Mouse (Mus musculus): ENCODE measurements around the gene Prickle2. TPM values are rescaled to one million over a fixed set of nuclear protein-coding genes. Genes with fewer than 3 reads are reported as not detected.

Prickle2 gene
- total RNA-seq, 2 experiments from 2014 or later: under 0.01 TPM; not detected in 1

- ATAC-seq (replicated peaks; ENCODE audit: low FRiP score, poor library complexity, severe bottlenecking): no peak
These were observed 96.2 kb downstream of the Prickle2 start for GRCm38 (mm10) chr6:92609682-92610235.

GRCm38 (mm10) chr6:92609078-92609477, 96.9 kb downstream of the Prickle2 start:
- ATAC-seq (replicated peaks; ENCODE audit: low FRiP score, poor library complexity, severe bottlenecking): no peak

- ATAC-seq (replicated peaks; ENCODE audit: low FRiP score, poor library complexity, severe bottlenecking): no peak
These were observed 100.8 kb downstream of the Prickle2 start for GRCm38 (mm10) chr6:92605156-92605555.

GRCm38 (mm10) chr6:92596340-92596739, 109.6 kb downstream of the Prickle2 start:
- no peak for ATAC-seq (replicated peaks; ENCODE audit: low FRiP score, poor library complexity, severe bottlenecking)

GRCm38 (mm10) chr6:92589381-92590065, 116.4 kb downstream of the Prickle2 start:
- ATAC-seq (replicated peaks; ENCODE audit: low FRiP score, poor library complexity, severe bottlenecking): no peak

- no peak for ATAC-seq (replicated peaks; ENCODE audit: low FRiP score, poor library complexity, severe bottlenecking)
These were observed 121.9 kb downstream of the Prickle2 start for GRCm38 (mm10) chr6:92584026-92584425.

GRCm38 (mm10) chr6:92575227-92575626, 130.7 kb downstream of the Prickle2 start:
- ATAC-seq (replicated peaks; ENCODE audit: low FRiP score, poor library complexity, severe bottlenecking): no peak

GRCm38 (mm10) chr6:92572139-92572538, 133.8 kb downstream of the Prickle2 start:
- no peak for ATAC-seq (replicated peaks; ENCODE audit: low FRiP score, poor library complexity, severe bottlenecking)

- no peak for ATAC-seq (replicated peaks; ENCODE audit: low FRiP score, poor library complexity, severe bottlenecking)
These were observed 135.9 kb downstream of the Prickle2 start for GRCm38 (mm10) chr6:92570090-92570489.

GRCm38 (mm10) chr6:92569283-92569682, 136.7 kb downstream of the Prickle2 start:
- ATAC-seq (replicated peaks; ENCODE audit: low FRiP score, poor library complexity, severe bottlenecking): no peak

- ATAC-seq (replicated peaks; ENCODE audit: low FRiP score, poor library complexity, severe bottlenecking): no peak
These were observed 146.7 kb downstream of the Prickle2 start for GRCm38 (mm10) chr6:92559261-92559660.

GRCm38 (mm10) chr6:92555675-92556074, 150.3 kb downstream of the Prickle2 start:
- ATAC-seq (replicated peaks; ENCODE audit: low FRiP score, poor library complexity, severe bottlenecking): no peak

- ATAC-seq (replicated peaks; ENCODE audit: low FRiP score, poor library complexity, severe bottlenecking): no peak
These were observed 152.9 kb downstream of the Prickle2 start for GRCm38 (mm10) chr6:92553086-92553485.

- ATAC-seq (replicated peaks; ENCODE audit: low FRiP score, poor library complexity, severe bottlenecking): no peak
These were observed 156.7 kb downstream of the Prickle2 start for GRCm38 (mm10) chr6:92549246-92549645.

- ATAC-seq (replicated peaks; ENCODE audit: low FRiP score, poor library complexity, severe bottlenecking): no peak
These were observed 160.8 kb downstream of the Prickle2 start for GRCm38 (mm10) chr6:92545204-92545603.

- no peak for ATAC-seq (replicated peaks; ENCODE audit: low FRiP score, poor library complexity, severe bottlenecking)
These were observed 162.1 kb downstream of the Prickle2 start for GRCm38 (mm10) chr6:92543825-92544224.

- no peak for ATAC-seq (replicated peaks; ENCODE audit: low FRiP score, poor library complexity, severe bottlenecking)
These were observed 163.4 kb downstream of the Prickle2 start for GRCm38 (mm10) chr6:92542402-92543101.

GRCm38 (mm10) chr6:92534226-92535031, 171.5 kb downstream of the Prickle2 start:
- ATAC-seq (replicated peaks; ENCODE audit: low FRiP score, poor library complexity, severe bottlenecking): no peak

- ATAC-seq (replicated peaks; ENCODE audit: low FRiP score, poor library complexity, severe bottlenecking): no peak
These were observed 172.5 kb downstream of the Prickle2 start for GRCm38 (mm10) chr6:92533306-92534063.

GRCm38 (mm10) chr6:92532896-92533295, 173.1 kb downstream of the Prickle2 start:
- no peak for ATAC-seq (replicated peaks; ENCODE audit: low FRiP score, poor library complexity, severe bottlenecking)

Measured in erythroblast, adult 5-6 weeks (primary cell).